Mouse (Mus musculus) spleen, postnatal 0 days (tissue): ENCODE results near the gene Pkd1l1. TPM values are rescaled to one million over a fixed set of nuclear protein-coding genes. Genes with fewer than 3 reads are reported as not detected.

Experiments
- polyA plus RNA-seq: library from polyadenylated mRNA; unstranded; fragments of >200 nt; fragmentation: Nextera tagmentation; extraction: Ambion mirVana; gene quantifications from 2 replicates; pipeline ENCODE4 v1.2.1, GENCODE M21; 2015

Pkd1l1 gene
- 0.12 and 0.21 TPM in 2 replicates for polyA plus RNA-seq

GRCm38 (mm10) chr11:8973166-8973565 is at the start of gene Pkd1l1:
TSS of gene Pkd1l1 (minus strand) at chr11:8973266.

GRCm38 (mm10) chr11:9010853-9011339 is 37.8 kb upstream of the Pkd1l1 start, which contains the start of gene Hus1:
TSS of gene Hus1 (minus strand) at chr11:9011191.

Other genes with a start within 250 kb of the Pkd1l1 start
- 8.5 and 9.2 TPM in 2 replicates for gene Hus1, start 37.9 kb upstream of the Pkd1l1 start, polyA plus RNA-seq
- 0.27 and 0.29 TPM in 2 replicates for gene Gm11992, start 75.3 kb upstream of the Pkd1l1 start, polyA plus RNA-seq
- gene Sun3, start 75.7 kb upstream of the Pkd1l1 start, polyA plus RNA-seq: not detected in 2 replicates
- 6.5 and 7.7 TPM in 2 replicates for gene Upp1, start 144.8 kb upstream of the Pkd1l1 start, polyA plus RNA-seq
- 0.84 and 1.5 TPM in 2 replicates for gene Abca13, start 218.7 kb upstream of the Pkd1l1 start, polyA plus RNA-seq